Mouse (Mus musculus) c-Kit-positive CD71-positive TER-119-positive erythroid progenitor cells, embryonic 14.5 days (primary cell): ENCODE data around the gene 4930452B06Rik.
A peak's percentile ranks its signal among the peaks of the same experiment; 100 is the strongest.
"Not testable (repeated sequence)": the region's sequence is repeated elsewhere in the genome, so short reads cannot be mapped to it uniquely, and the experiment has no call there.

Experiments
- DNase-seq: peaks from one replicate; pipeline ENCODE4 v3.0.0-alpha.2; 2013; ENCODE audit warnings: low spot score

Gene 4930452B06Rik

GRCm38 (mm10) chr14:8665636-8666411, at the start of gene 4930452B06Rik:
TSS of gene 4930452B06Rik (minus strand) at chr14:8666240.
- no peak for DNase-seq

GRCm38 (mm10) chr14:8712674-8713073, 46.6 kb upstream of the 4930452B06Rik start:
- no peak for DNase-seq

- no peak for DNase-seq
These were observed 23.4 kb upstream of the 4930452B06Rik start for GRCm38 (mm10) chr14:8689451-8689850.

GRCm38 (mm10) chr14:8688462-8688861, 22.4 kb upstream of the 4930452B06Rik start:
- no peak for DNase-seq

GRCm38 (mm10) chr14:8686185-8686584, 20.1 kb upstream of the 4930452B06Rik start:
- no peak for DNase-seq

GRCm38 (mm10) chr14:8679896-8680295, 13.9 kb upstream of the 4930452B06Rik start:
- DNase-seq = no peak

GRCm38 (mm10) chr14:8660359-8660758, 5.7 kb downstream of the 4930452B06Rik start:
- no peak for DNase-seq

- no peak for DNase-seq
These were observed 24.3 kb downstream of the 4930452B06Rik start for GRCm38 (mm10) chr14:8641650-8642279.

- no peak for DNase-seq
These were observed 33.8 kb downstream of the 4930452B06Rik start for GRCm38 (mm10) chr14:8632211-8632610.

GRCm38 (mm10) chr14:8628406-8628805, 37.6 kb downstream of the 4930452B06Rik start:
- no peak for DNase-seq

- DNase-seq = no peak
These were observed 38.6 kb downstream of the 4930452B06Rik start for GRCm38 (mm10) chr14:8627481-8627880.

- DNase-seq = no peak
These were observed 44.9 kb downstream of the 4930452B06Rik start for GRCm38 (mm10) chr14:8621164-8621563.

- no peak for DNase-seq
These were observed 45.5 kb downstream of the 4930452B06Rik start for GRCm38 (mm10) chr14:8620580-8620979.

- no peak for DNase-seq
These were observed 50.4 kb downstream of the 4930452B06Rik start for GRCm38 (mm10) chr14:8615636-8616035.

- DNase-seq = not testable (repeated sequence)
These were observed 51.6 kb downstream of the 4930452B06Rik start for GRCm38 (mm10) chr14:8614430-8614829.

- DNase-seq = no peak
These were observed 54.0 kb downstream of the 4930452B06Rik start for GRCm38 (mm10) chr14:8612080-8612479.

GRCm38 (mm10) chr14:8610108-8610507, 55.9 kb downstream of the 4930452B06Rik start:
- DNase-seq = no peak

- DNase-seq = peak; percentile 4
These were observed 57.4 kb downstream of the 4930452B06Rik start for GRCm38 (mm10) chr14:8608559-8609171.

- no peak for DNase-seq
These were observed 61.1 kb downstream of the 4930452B06Rik start for GRCm38 (mm10) chr14:8604898-8605297.

- DNase-seq = no peak
These were observed 81.0 kb downstream of the 4930452B06Rik start for GRCm38 (mm10) chr14:8585031-8585430.

GRCm38 (mm10) chr14:8551006-8551405, 115.0 kb downstream of the 4930452B06Rik start:
- not testable (repeated sequence) for DNase-seq

GRCm38 (mm10) chr14:8549108-8549507, 116.9 kb downstream of the 4930452B06Rik start:
- no peak for DNase-seq

- no peak for DNase-seq
These were observed 130.0 kb downstream of the 4930452B06Rik start for GRCm38 (mm10) chr14:8536024-8536423.
